Mouse (Mus musculus) midbrain, postnatal 0 days (tissue): ENCODE measurements around the gene Pdzd3. TPM values are rescaled to one million over a fixed set of nuclear protein-coding genes. Genes with fewer than 3 reads are reported as not detected.

ENCODE experiments used
- ATAC-seq: fragments of 200-750 bp; cut with Nextera tagmentation; 2 replicates; pipeline ENCODE4 v1.8.0; 2017; ENCODE audit warnings: moderate number of reproducible peaks, mild to moderate bottlenecking, moderate TSS enrichment, moderate library complexity; ENCODE audit not compliant: low FRiP score
- DNase-seq: peaks from one replicate; pipeline ENCODE4 v3.0.0-alpha.2; 2015; ENCODE audit warnings: low spot score
- H3K27ac ChIP-seq: fragments of 300-500 bp; sonication (generic); 2 replicates; pipeline ENCODE4 v1.5.1; 2014; ENCODE audit warnings: low read depth, mild to moderate bottlenecking, low read length, mixed read lengths
- H3K27me3 ChIP-seq: fragments of 300-500 bp; sonication (generic); 2 replicates; pipeline ENCODE4 v1.6.1; 2014; ENCODE audit warnings: low read length, control low read depth, mixed read lengths; ENCODE audit not compliant: insufficient read depth
- H3K36me3 ChIP-seq: fragments of 300-500 bp; sonication (generic); 2 replicates; pipeline ENCODE4 v1.6.1; 2014; ENCODE audit warnings: low read length, control low read depth, mixed read lengths; ENCODE audit not compliant: insufficient read depth
- H3K4me1 ChIP-seq: fragments of 300-500 bp; sonication (generic); 2 replicates; pipeline ENCODE4 v1.6.1; 2014; ENCODE audit warnings: mild to moderate bottlenecking, control low read depth, antibody characterized with exemption, low read length, mixed read lengths; ENCODE audit not compliant: insufficient read depth
- H3K4me2 ChIP-seq: fragments of 300-500 bp; sonication (generic); 2 replicates; pipeline ENCODE4 v1.6.1; 2014; ENCODE audit warnings: low read depth, mild to moderate bottlenecking, low read length, mixed read lengths; ENCODE audit not compliant: poor library complexity, severe bottlenecking
- H3K4me3 ChIP-seq: fragments of 300-500 bp; sonication (generic); 2 replicates; pipeline ENCODE4 v1.5.1; 2014; ENCODE audit warnings: low read depth, mild to moderate bottlenecking, low read length, moderate library complexity
- H3K9ac ChIP-seq: fragments of 300-500 bp; sonication (generic); replicated peaks from 2 replicates; pipeline ENCODE4 v1.6.1; 2014; ENCODE audit warnings: mild to moderate bottlenecking, low read length, moderate library complexity, mixed read lengths; ENCODE audit not compliant: poor library complexity, severe bottlenecking
- H3K9me3 ChIP-seq: fragments of 300-500 bp; sonication (generic); 2 replicates; pipeline ENCODE4 v1.6.1; 2016; ENCODE audit warnings: low read length, control low read depth
- CTCF ChIP-seq: IDR thresholded peaks from 2 replicates; pipeline ENCODE4 v1.5.1; 2016; ENCODE audit warnings: antibody characterized with exemption, mild to moderate bottlenecking
- WGBS: fragments of 180-500 bp; shearing (Covaris S2); extraction: QIAGEN DNeasy Blood & Tissue Kit; methylation state at CpG from one replicate; pipeline ENCODE4 v1.1.7; 2014; 5-methylcytosine and 5-hydroxymethylcytosine counted together
- polyA plus RNA-seq: library from polyadenylated mRNA; unstranded; fragments of >200 nt; fragmentation: Nextera tagmentation; extraction: Ambion mirVana; gene quantifications from 2 replicates; pipeline ENCODE4 v1.2.1, GENCODE M21; 2015
- total RNA-seq: library from RNA; depleted of rRNA; stranded (reverse); fragments of >200 nt; gene quantifications from 2 replicates; pipeline ENCODE4 v1.2.3, GENCODE M21; 2014

The Pdzd3 gene
- total and polyA plus RNA-seq, 2 experiments from 2014 or later, result 0.27 to 0.58 TPM

DNA sequence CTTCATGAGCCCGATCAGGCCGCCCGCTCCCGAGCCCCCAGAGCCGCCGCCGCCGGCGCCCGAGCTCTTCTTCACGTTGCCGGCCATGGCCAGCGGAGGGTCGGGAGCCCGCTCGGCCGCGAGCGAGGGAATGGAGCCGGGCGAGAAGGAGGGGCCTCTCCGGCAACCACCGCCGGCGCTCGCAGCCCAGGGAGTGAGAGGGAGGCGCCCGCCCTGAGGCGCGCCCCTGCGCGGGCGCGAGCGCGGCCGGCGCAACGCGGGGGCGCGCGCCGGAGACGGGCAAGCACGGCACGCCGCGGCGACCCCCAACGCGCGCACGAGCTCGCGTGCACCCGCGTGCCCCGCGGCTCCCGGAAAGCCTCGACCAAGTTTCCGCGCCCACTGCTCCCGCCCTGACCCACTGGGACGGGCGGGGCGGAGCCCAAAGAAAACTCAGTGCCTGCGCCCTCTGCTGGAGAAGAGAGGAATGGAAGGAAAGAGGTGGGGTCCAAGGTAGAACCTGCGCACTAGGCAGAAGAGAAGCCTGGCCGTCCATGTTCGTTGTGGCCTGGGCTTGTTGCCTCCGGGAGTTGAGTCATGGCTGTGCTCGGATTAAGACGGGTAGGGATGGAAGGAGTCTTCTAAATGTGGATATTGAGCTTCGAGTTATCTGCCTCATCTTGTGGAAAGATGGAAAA lies 17.3 kb downstream of the Pdzd3 start, which contains the start of gene Cbl:
TSS of gene Cbl (minus strand) at position 248 of the 677 bp plus-strand sequence.
- peak within 1 kb of the TSS; percentile 90 for H3K27ac ChIP-seq
- DNase-seq (peak; percentile 98), ATAC-seq (peak; percentile 96)
- no peaks in the 10 kb centered on the region for H3K9me3 ChIP-seq
- H3K27me3 ChIP-seq, result no peaks in the 10 kb centered on the region
- peak within 1 kb of the TSS; percentile 84 for H3K9ac ChIP-seq
- peak within 1 kb of the TSS; percentile 83 for H3K4me2 ChIP-seq
- peak; percentile 99 for TF ChIP-seq CTCF
- WGBS, result under 1% methylated on average over 66 of the region's 76 CpGs
- H3K36me3 ChIP-seq, result no peaks in the 10 kb centered on the region
- H3K4me3 ChIP-seq, result peak within 1 kb of the TSS; percentile 81
- no peaks in the 10 kb centered on the region; the same call in 1 of the 2 replicates for H3K4me1 ChIP-seq

DNA sequence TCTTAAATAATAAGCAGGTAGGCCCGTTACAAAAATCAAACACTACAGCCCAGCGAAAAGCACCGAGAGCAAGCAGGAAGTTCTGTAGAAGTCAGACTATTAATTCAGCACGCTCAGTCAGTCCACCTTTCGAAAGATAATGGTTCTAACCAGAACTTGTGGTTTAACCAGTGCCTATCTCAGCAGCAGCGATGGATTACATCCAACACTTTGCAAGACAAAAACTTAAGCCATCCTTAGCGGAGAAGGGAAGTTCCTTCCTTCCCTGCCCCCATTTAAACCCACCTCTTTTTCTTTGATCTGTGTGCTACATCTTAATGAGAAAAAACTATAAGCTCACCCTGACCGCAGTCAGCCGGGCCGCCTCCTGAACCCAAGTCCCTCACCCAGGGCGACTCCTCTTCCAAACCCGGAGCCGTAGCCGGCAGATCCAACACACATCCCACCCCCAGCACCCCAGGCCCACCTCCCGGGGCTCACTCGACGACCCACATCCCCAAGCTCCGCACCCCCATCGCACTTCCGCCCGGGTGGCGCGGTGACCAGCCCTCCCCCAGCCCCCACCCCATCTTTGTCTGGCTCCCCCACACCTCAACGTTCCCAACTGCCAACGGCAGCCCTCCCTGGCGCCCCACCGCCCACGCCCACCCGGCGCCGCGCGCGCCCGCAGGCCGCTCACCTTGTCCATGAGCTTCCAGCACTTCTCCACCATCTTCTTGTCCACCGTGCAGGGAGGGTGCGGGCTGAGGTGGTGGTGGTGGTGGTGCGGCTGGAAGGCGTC lies 18.1 kb downstream of the Pdzd3 start:
- Histone ChIP-seq H3K27ac (peak overlapping the region; percentile 90), H3K9me3 (no peaks in the 10 kb centered on the region), H3K4me1 (no peaks in the 10 kb centered on the region; the same call in 1 of the 2 replicates), H3K36me3 (no peaks in the 10 kb centered on the region), H3K4me3 (peak overlapping the region; percentile 81), H3K4me2 (peak overlapping the region; percentile 83), H3K27me3 (no peaks in the 10 kb centered on the region), H3K9ac (peak overlapping the region; percentile 84)
- DNase-seq, result peak; percentile 50
- no peak for TF ChIP-seq CTCF
- peak; percentile 76 for ATAC-seq
- under 1% methylated on average over 40 of the region's 40 CpGs for WGBS

DNA sequence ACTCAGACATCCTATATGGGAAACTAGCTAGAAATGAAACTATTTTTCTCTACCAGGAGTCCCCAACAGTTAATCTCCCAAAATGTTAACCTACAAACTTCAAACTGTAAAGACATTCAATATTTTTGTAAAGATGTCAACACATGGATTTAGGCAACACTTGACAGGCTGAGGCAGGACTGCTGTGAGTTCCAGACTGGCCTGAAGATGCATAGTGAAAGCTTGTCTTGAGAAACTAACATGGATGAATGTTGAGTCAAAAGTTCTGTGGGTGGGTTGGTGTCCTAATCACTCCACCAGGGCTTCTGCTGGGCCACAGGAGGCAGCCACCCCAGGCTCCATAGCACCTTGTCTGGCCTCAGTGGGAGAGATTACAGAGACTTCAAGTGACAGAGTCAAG lies 19.7 kb downstream of the Pdzd3 start:
- DNase-seq (no peak), ATAC-seq (no peak)
- Histone ChIP-seq H3K27me3 (no peaks in the 10 kb centered on the region), H3K9ac (no peak overlapping the region), H3K36me3 (no peaks in the 10 kb centered on the region), H3K27ac (no peak overlapping the region), H3K4me1 (no peaks in the 10 kb centered on the region; the same call in 1 of the 2 replicates), H3K4me2 (peak overlapping the region; percentile 83), H3K9me3 (no peaks in the 10 kb centered on the region), H3K4me3 (no peak overlapping the region)
- no peak for TF ChIP-seq CTCF

DNA sequence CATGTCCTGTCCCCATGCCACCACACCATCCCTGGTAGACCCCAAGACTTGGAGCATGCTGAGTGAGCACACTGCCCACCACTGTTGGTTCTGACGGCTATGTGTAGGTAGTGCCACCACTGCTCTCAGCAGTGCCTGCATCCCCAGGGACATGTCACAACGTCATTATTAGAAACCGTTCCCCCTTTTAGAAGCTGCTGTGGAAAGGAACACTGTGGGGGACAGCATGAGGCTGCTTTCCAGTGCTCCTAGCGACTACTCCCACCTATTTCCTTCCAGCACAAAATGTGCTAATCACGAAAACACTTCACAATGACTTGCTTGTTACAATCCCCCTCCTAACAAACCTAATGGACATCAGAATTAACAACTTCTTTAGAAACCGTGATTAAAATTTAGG lies 25.3 kb downstream of the Pdzd3 start:
- ATAC-seq (no peak), DNase-seq (peak; percentile 22)
- Histone ChIP-seq H3K4me3 (no peak overlapping the region), H3K36me3 (no peaks in the 10 kb centered on the region), H3K27ac (no peak overlapping the region), H3K9me3 (no peaks in the 10 kb centered on the region), H3K4me2 (no peak overlapping the region), H3K9ac (no peak overlapping the region), H3K4me1 (no peaks in the 10 kb centered on the region), H3K27me3 (no peaks in the 10 kb centered on the region)
- 50% methylated on average over 6 of the region's 6 CpGs for WGBS
- no peak for TF ChIP-seq CTCF

DNA sequence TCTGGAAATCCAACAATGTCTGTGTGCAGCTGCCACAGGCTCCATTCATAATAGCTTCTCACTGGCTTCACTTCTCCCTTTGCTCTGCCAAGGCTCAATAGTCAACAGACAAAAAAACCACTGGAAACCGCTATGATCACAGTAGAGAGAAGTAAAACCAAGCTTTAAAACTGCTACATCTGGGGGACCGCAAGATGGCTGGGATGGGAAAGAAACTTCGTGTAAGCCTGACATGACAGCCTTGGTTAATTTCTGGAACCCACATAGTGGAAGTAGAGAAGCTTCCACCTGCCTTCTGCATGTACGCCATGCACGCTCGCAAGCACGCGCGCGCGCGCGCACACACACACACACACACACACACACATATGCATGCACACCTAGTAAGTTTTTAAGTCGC lies 37.7 kb downstream of the Pdzd3 start:
- Histone ChIP-seq H3K4me3 (no peak overlapping the region), H3K27ac (no peak overlapping the region), H3K36me3 (no peaks in the 10 kb centered on the region), H3K27me3 (no peaks in the 10 kb centered on the region), H3K4me1 (no peaks in the 10 kb centered on the region), H3K4me2 (no peak overlapping the region), H3K9me3 (no peaks in the 10 kb centered on the region), H3K9ac (no peak overlapping the region)
- DNase-seq (no peak), ATAC-seq (no peak)
- WGBS, result 92% methylated on average over 14 of the region's 14 CpGs
- no peak for TF ChIP-seq CTCF

DNA sequence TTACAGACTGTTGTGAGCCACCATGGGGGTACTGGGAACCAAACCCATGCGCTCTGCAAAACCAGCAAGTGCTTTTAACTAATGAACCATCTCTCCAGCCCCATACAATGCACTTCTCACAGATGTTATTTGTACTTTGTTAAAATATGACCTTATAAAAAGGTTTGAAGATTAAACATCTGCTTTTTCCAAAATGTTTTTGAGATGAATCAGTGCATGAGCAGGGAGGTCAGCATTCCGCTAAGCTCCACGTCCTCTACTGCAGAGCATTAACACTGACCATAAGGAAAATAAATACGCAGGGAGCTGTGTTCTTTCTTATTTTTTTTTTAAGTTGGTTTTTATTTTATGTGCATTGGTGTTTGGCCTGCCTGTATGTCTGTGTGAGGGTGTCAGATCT lies 38.9 kb downstream of the Pdzd3 start:
- no peaks in the 10 kb centered on the region for H3K9me3 ChIP-seq
- H3K36me3 ChIP-seq, result no peaks in the 10 kb centered on the region
- no peak overlapping the region for H3K4me3 ChIP-seq
- WGBS, result 94% methylated on average over 4 of the region's 4 CpGs
- ATAC-seq, result no peak
- no peak overlapping the region for H3K27ac ChIP-seq
- no peak for TF ChIP-seq CTCF
- H3K27me3 ChIP-seq, result no peaks in the 10 kb centered on the region
- H3K9ac ChIP-seq, result no peak overlapping the region
- no peak overlapping the region for H3K4me2 ChIP-seq
- DNase-seq, result no peak
- no peaks in the 10 kb centered on the region for H3K4me1 ChIP-seq
